Mouse (Mus musculus) cerebellum, adult 2 months (tissue): ENCODE measurements around the gene Fam71f1.

Experiments
- CTCF ChIP-seq: fragments of 200-500 bp; IDR thresholded peaks from 2 replicates; pipeline ENCODE4 v1.5.1; 2011; ENCODE audit warnings: low read depth, mild to moderate bottlenecking, control low read depth, low read length, moderate library complexity, borderline replicate concordance; ENCODE audit not compliant: insufficient read depth
- POLR2A ChIP-seq: fragments of 200-500 bp; IDR thresholded peaks from 2 replicates; pipeline ENCODE4 v1.6.1; 2011; ENCODE audit warnings: low read length, control low read depth, borderline replicate concordance; ENCODE audit not compliant: insufficient read depth

GRCm38 (mm10) chr6:29363129-29363515, 44.2 kb downstream of the Fam71f1 start:
- TF ChIP-seq CTCF (no peak), POLR2A (no peak)
